In genomic region chr9:54821442-54822100, GRCm38 (mm10) we compare ENCODE assay signal across 8 mouse cellular contexts. TPM values are rescaled to one million over a fixed set of nuclear protein-coding genes. Genes with fewer than 3 reads are reported as not detected.
DNase-seq lines count a peak whose midpoint lies in the region; ATAC-seq and TF ChIP-seq lines count a peak whose summit lies in the region.

No protein-coding gene starts in this region.

- POLR2A ChIA-PET in Patski (lab: Charles Lee), result interaction anchor here (0.8 kb wide), 1 partner anchor 87 kb away, joined by 5 read pairs; the partner anchor contains the start of gene Wdr61

- in situ Hi-C loops in Patski (cut with MboI; ENCODE audit: low pct_unique_long_range_greater_than_20kb), result loop anchor here (5.0 kb wide), 1 partner anchor 84 kb away; no protein-coding TSS in a partner anchor

- H3K9me3 ChIP-seq in embryonic facial prominence, embryonic 14.5 days (ENCODE audit: control insufficient read depth, low read length), result no peaks in the 10 kb centered on the region
- no peaks in the 10 kb centered on the region for H3K9me3 ChIP-seq in hindbrain, postnatal 0 days (ENCODE audit: low read length)

- H3K27me3 ChIP-seq in Patski, result no peaks in the 10 kb centered on the region
- H3K27me3 ChIP-seq in embryonic facial prominence, embryonic 14.5 days (replicated peaks; ENCODE audit: control insufficient read depth, insufficient read depth, low read length), result no peaks in the 10 kb centered on the region
- no peaks in the 10 kb centered on the region for H3K27me3 ChIP-seq in hindbrain, postnatal 0 days (ENCODE audit: insufficient read depth, low read length)
- H3K27me3 ChIP-seq in small intestine, adult 2 months (ENCODE audit: control insufficient read depth, insufficient read depth, low read length), result no peaks in the 10 kb centered on the region

- H3K4me1 ChIP-seq in embryonic facial prominence, embryonic 14.5 days (ENCODE audit: control insufficient read depth, insufficient read depth, low read length), result peaks cover 19% of the 10 kb centered on the region; the same call in 1 of the 2 replicates
- no peaks in the 10 kb centered on the region for H3K4me1 ChIP-seq in hindbrain, postnatal 0 days (ENCODE audit: insufficient read depth, low read length)
- no peaks in the 10 kb centered on the region for H3K4me1 ChIP-seq in small intestine, adult 2 months (ENCODE audit: control insufficient read depth, insufficient read depth, insufficient read length, low read length)

- TF ChIP-seq CTCF in Patski (IDR thresholded peaks at IDR 0.05), result peak; percentile 91
- peak; percentile 83 for TF ChIP-seq CTCF in hindbrain, postnatal 0 days (IDR thresholded peaks at IDR 0.05; ENCODE audit: low read depth)
- peak; percentile 63; the same call in 1 of the 2 replicates for TF ChIP-seq CTCF in small intestine, adult 2 months (IDR thresholded peaks at IDR 0.05; ENCODE audit: extremely low read depth, insufficient read length, insufficient replicate concordance, low read depth, low read length)

- TF ChIP-seq POLR2A in small intestine, adult 2 months (IDR thresholded peaks at IDR 0.05; ENCODE audit: low read depth, low read length), result no peak

- peak; percentile 44 for DNase-seq in CD4-positive, CD25-positive, alpha-beta regulatory T cell, adult 2 months (ENCODE audit: low read depth, low spot score)
- DNase-seq in Patski (ENCODE audit: low read depth, low spot score), result no peak
- DNase-seq in embryonic facial prominence, embryonic 14.5 days (ENCODE audit: low spot score), result peak; percentile 90
- DNase-seq in hindbrain, postnatal 0 days (ENCODE audit: low spot score), result peak; percentile 91
- peak; percentile 50 for DNase-seq in left cerebral cortex, adult 11 months (ENCODE audit: low spot score)

- no peak for ATAC-seq in CD4-positive, CD25-positive, alpha-beta regulatory T cell, adult 4 months
- peak; percentile 71 for ATAC-seq in Patski
- ATAC-seq in embryonic facial prominence, embryonic 14.5 days (ENCODE audit: low read depth), result peak; percentile 86
- peak; percentile 74; the same call in 1 of the 2 replicates for ATAC-seq in hindbrain, postnatal 0 days
- 0 out of 2 replicates have a peak, but pooled peaks have one; percentile 68 for ATAC-seq in megakaryocyte-erythroid progenitor cell, adult 5-6 weeks (replicated peaks; ENCODE audit: low FRiP score, low TSS enrichment, poor library complexity, severe bottlenecking)

- H3K36me3 ChIP-seq in embryonic facial prominence, embryonic 14.5 days (ENCODE audit: control insufficient read depth, insufficient read depth, low read length), result no peaks in the 10 kb centered on the region
- H3K36me3 ChIP-seq in hindbrain, postnatal 0 days (ENCODE audit: insufficient read depth, low read length), result no peaks in the 10 kb centered on the region
- H3K36me3 ChIP-seq in small intestine, adult 2 months (ENCODE audit: control insufficient read depth, insufficient read depth, low read length), result no peaks in the 10 kb centered on the region

- no peak overlapping the region for H3K4me2 ChIP-seq in embryonic facial prominence, embryonic 14.5 days (ENCODE audit: low read depth, low read length)
- H3K4me2 ChIP-seq in hindbrain, postnatal 0 days (ENCODE audit: low read depth, low read length), result no peak overlapping the region

- CTCF ChIA-PET in Patski (lab: Charles Lee), result interaction anchor here (0.6 to 6.2 kb wide), 11 partner anchors 8 to 91 kb away, joined by 3 to 64 read pairs (median 5); partner anchors contain the start of gene Wdr61

- no peak overlapping the region for H3K4me3 ChIP-seq in embryonic facial prominence, embryonic 14.5 days (ENCODE audit: low read depth, low read length)
- H3K4me3 ChIP-seq in hindbrain, postnatal 0 days (ENCODE audit: low read length), result no peak overlapping the region
- H3K4me3 ChIP-seq in small intestine, adult 2 months (ENCODE audit: low read depth, low read length), result no peak overlapping the region

- WGBS in embryonic facial prominence, embryonic 14.5 days, result 41% methylated on average over 5 of the region's 5 CpGs
- WGBS in hindbrain, postnatal 0 days, result 55% methylated on average over 5 of the region's 5 CpGs
- WGBS in small intestine, adult 2 months, result 68% methylated on average over 5 of the region's 5 CpGs

- H3K27ac ChIP-seq in embryonic facial prominence, embryonic 14.5 days (replicated peaks; ENCODE audit: low read depth, low read length), result no peak overlapping the region
- H3K27ac ChIP-seq in hindbrain, postnatal 0 days, result no peak overlapping the region
- no peak overlapping the region for H3K27ac ChIP-seq in small intestine, adult 2 months (ENCODE audit: insufficient read depth, low read depth, low read length)

- no peak overlapping the region for H3K9ac ChIP-seq in embryonic facial prominence, embryonic 14.5 days (ENCODE audit: low read depth, low read length)
- no peak overlapping the region for H3K9ac ChIP-seq in hindbrain, postnatal 0 days (replicated peaks; ENCODE audit: low read length)

RNA-seq across cellular contexts. Expression of gene Ireb2, which starts 42.0 kb away (rescaled TPM):
- 10 to 100 TPM; 20.1 to 23.1 TPM for polyA plus RNA-seq in CD4-positive, CD25-positive, alpha-beta regulatory T cell, adult 4 months (2017; shearing (Covaris generic))
- polyA plus RNA-seq in Patski (2021), result 41.8 TPM
- polyA plus RNA-seq in embryonic facial prominence, embryonic 14.5 days (2014; fragmentation: Nextera tagmentation; extraction: Ambion mirVana), result 35.8 and 40.2 TPM in 2 replicates
- total RNA-seq in hindbrain, postnatal 0 days (2014; rRNA removed), result 31.4 and 34.2 TPM in 2 replicates
- 18.4 and 18.6 TPM in 2 replicates for polyA plus RNA-seq in hindbrain, postnatal 0 days (2015; fragmentation: Nextera tagmentation; extraction: Ambion mirVana)
- 36.6 and 46.6 TPM in 2 replicates for total RNA-seq in megakaryocyte-erythroid progenitor cell, adult 5-6 weeks (2014; fragmentation: Nextera tagmentation)
- total RNA-seq in megakaryocyte-erythroid progenitor cell, adult 5-6 weeks (2017), result 17.2 and 41.5 TPM in 2 replicates
- polyA plus RNA-seq in small intestine, adult 2 months (2012; rRNA removed), result 0.88 and 1.6 TPM in 2 replicates

RNA-seq across cellular contexts. Expression of gene Crabp1, which starts 57.0 kb away (rescaled TPM):
- not detected for polyA plus RNA-seq in CD4-positive, CD25-positive, alpha-beta regulatory T cell, adult 4 months (2017; shearing (Covaris generic))
- polyA plus RNA-seq in Patski (2021), result not detected
- 389 and 501 TPM in 2 replicates for polyA plus RNA-seq in embryonic facial prominence, embryonic 14.5 days (2014; fragmentation: Nextera tagmentation; extraction: Ambion mirVana)
- total RNA-seq in hindbrain, postnatal 0 days (2014; rRNA removed), result 86.4 and 140 TPM in 2 replicates
- polyA plus RNA-seq in hindbrain, postnatal 0 days (2015; fragmentation: Nextera tagmentation; extraction: Ambion mirVana), result 155 and 166 TPM in 2 replicates
- total RNA-seq in megakaryocyte-erythroid progenitor cell, adult 5-6 weeks (2014; fragmentation: Nextera tagmentation), result not detected in 2 replicates
- not detected in 2 replicates for total RNA-seq in megakaryocyte-erythroid progenitor cell, adult 5-6 weeks (2017)
- polyA plus RNA-seq in small intestine, adult 2 months (2012; rRNA removed), result 0.86 and 3.2 TPM in 2 replicates

Comparison
In these comparisons a context has a peak if more than half of its experiments do, and no peak if none do; other contexts are left out.
1. RNA of gene Crabp1, which starts 57.0 kb away (polyA plus RNA-seq): 389 to 501 TPM in embryonic facial prominence, embryonic 14.5 days and 155 to 166 TPM in hindbrain, postnatal 0 days; 0.86 to 3.2 TPM in small intestine, adult 2 months, not detected in CD4-positive, CD25-positive, alpha-beta regulatory T cell, adult 4 months and not detected in Patski (single experiment); every median in the first group is over 10 times any median in the second.
2. Peak in every context shown above with its lines, with median percentiles within 50 percentile points of each other: CTCF ChIP-seq.